Mouse (Mus musculus) embryonic facial prominence, embryonic 15.5 days (tissue): ENCODE measurements around the gene E130114P18Rik. TPM values are rescaled to one million over a fixed set of nuclear protein-coding genes. Genes with fewer than 3 reads are reported as not detected.

Experiments used
- ATAC-seq: fragments of 200-750 bp; cut with Nextera tagmentation; 2 replicates; pipeline ENCODE4 v1.8.0; 2017; ENCODE audit warnings: low read depth, moderate TSS enrichment; ENCODE audit not compliant: insufficient number of reproducible peaks, low FRiP score, low TSS enrichment
- H3K27ac ChIP-seq: fragments of 300-500 bp; sonication (generic); replicated peaks from 2 replicates; pipeline ENCODE4 v1.5.1; 2015; ENCODE audit warnings: mild to moderate bottlenecking, inconsistent platforms
- H3K27me3 ChIP-seq: fragments of 300-500 bp; sonication (generic); 2 replicates; pipeline ENCODE4 v1.6.1; 2015; ENCODE audit warnings: inconsistent platforms
- H3K36me3 ChIP-seq: fragments of 300-500 bp; sonication (generic); 2 replicates; pipeline ENCODE4 v1.6.1; 2015; ENCODE audit warnings: mild to moderate bottlenecking, inconsistent platforms
- H3K4me1 ChIP-seq: fragments of 300-500 bp; sonication (generic); 2 replicates; pipeline ENCODE4 v1.6.1; 2015; ENCODE audit warnings: inconsistent platforms
- H3K4me2 ChIP-seq: fragments of 300-500 bp; sonication (generic); replicated peaks from 2 replicates; pipeline ENCODE4 v1.6.1; 2015; ENCODE audit warnings: mild to moderate bottlenecking, inconsistent platforms
- H3K4me3 ChIP-seq: fragments of 300-500 bp; sonication (generic); replicated peaks from 2 replicates; pipeline ENCODE4 v1.5.1; 2015; ENCODE audit warnings: mild to moderate bottlenecking, inconsistent platforms
- H3K9ac ChIP-seq: fragments of 300-500 bp; sonication (generic); 2 replicates; pipeline ENCODE4 v1.6.1; 2015; ENCODE audit warnings: inconsistent platforms
- H3K9me3 ChIP-seq: fragments of 300-500 bp; sonication (generic); replicated peaks from 2 replicates; pipeline ENCODE4 v1.6.1; 2016; ENCODE audit warnings: inconsistent platforms
- WGBS: fragments of 180-500 bp; shearing (Covaris S2); methylation state at CpG from one replicate; pipeline ENCODE4 v1.1.7; 2015; 5-methylcytosine and 5-hydroxymethylcytosine counted together
- polyA plus RNA-seq: library from polyadenylated mRNA; unstranded; fragments of >200 nt; fragmentation: Nextera tagmentation; extraction: Ambion mirVana; gene quantifications from 2 replicates; pipeline ENCODE4 v1.2.1, GENCODE M21; 2015

The E130114P18Rik gene
- polyA plus RNA-seq, 1 experiment from 2014 or later, result 4.2 TPM

DNA sequence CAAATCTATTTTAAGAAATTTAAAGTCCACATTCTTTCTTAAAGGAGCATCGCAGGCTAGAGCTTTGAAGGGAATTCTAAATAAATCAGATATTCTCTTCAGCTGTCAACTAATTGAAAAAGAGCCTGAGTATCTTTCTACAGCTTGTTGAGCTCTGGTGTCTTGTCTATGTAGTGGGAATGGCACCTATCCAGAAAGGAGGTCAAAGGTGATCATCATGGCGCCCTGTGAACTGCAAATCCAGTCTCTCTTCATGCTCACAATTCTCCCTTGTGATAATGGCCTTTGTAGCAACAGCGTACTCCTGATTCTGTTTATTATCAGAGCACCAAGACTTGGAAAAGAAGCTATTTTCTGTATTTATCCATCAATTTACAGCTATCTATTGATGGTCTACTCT lies 11.8 kb downstream of the E130114P18Rik start:
- H3K27ac ChIP-seq, result no peak overlapping the region
- H3K27me3 ChIP-seq, result no peaks in the 10 kb centered on the region
- no peak overlapping the region for H3K4me3 ChIP-seq
- no peak overlapping the region for H3K9ac ChIP-seq
- no peak for ATAC-seq
- no peak overlapping the region for H3K4me2 ChIP-seq
- no peaks in the 10 kb centered on the region for H3K36me3 ChIP-seq
- no peaks in the 10 kb centered on the region for H3K9me3 ChIP-seq
- WGBS, result 85% methylated on average over 3 of the region's 3 CpGs
- H3K4me1 ChIP-seq, result no peaks in the 10 kb centered on the region

DNA sequence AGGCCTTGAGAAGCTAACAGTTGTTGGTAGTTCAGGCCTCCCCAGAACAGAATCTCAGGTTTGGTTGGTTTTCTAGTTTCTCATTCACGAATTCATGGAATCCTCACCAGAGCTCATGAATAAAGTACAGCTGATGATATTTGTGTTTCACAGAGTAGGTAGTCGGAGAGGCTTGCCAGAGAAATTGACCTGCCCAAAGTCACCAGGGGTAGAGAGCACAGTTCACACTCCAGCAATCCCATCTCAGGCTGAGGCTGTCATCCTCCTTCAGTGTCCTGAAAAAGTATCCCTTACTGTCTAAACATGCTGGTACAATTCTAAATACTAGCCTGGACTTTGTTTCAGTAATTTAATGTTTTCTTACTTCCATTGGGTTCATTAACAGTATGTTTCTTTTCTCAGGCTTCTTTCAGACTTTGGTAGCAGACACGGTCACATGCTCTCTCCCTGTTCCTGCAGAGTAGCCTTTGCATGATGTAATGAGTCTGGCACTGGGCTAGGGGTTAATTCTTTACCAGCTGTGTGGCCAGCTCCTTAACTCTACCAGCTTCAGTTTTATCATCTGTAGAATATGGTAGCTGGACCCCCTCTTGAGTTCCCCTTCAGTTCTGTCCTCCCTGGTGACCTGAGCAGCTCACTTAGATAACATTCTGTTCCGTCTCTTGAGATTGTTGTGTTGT lies 12.4 kb downstream of the E130114P18Rik start:
- H3K9me3 ChIP-seq, result no peaks in the 10 kb centered on the region
- no peak for ATAC-seq
- H3K27me3 ChIP-seq, result no peaks in the 10 kb centered on the region
- no peak overlapping the region for H3K9ac ChIP-seq
- no peaks in the 10 kb centered on the region for H3K4me1 ChIP-seq
- no peak overlapping the region for H3K4me2 ChIP-seq
- WGBS, result 86% methylated on average over 4 of the region's 4 CpGs
- no peak overlapping the region for H3K4me3 ChIP-seq
- H3K36me3 ChIP-seq, result no peaks in the 10 kb centered on the region
- no peak overlapping the region for H3K27ac ChIP-seq

DNA sequence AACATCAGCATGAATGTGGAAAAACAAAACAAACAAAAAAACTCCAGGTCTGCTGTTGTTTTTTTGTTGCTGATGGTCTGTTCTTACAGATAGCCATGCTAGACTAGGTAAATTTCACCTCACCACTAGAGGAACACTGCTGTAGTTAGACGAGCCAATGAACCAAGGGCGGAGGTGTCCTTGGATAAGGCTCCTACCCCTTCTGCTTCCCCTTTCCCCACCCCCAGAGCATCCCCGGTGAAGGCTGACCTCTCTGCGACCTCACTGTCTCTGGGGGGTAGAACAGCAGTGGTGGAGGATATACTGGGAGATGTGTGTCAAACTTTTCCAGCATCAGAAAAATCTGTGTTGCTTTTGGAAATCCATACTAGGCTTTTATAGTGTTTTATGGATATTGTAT lies 13.3 kb downstream of the E130114P18Rik start:
- H3K27ac ChIP-seq, result no peak overlapping the region
- 29% methylated on average over 4 of the region's 4 CpGs for WGBS
- no peaks in the 10 kb centered on the region for H3K27me3 ChIP-seq
- H3K36me3 ChIP-seq, result no peaks in the 10 kb centered on the region
- ATAC-seq, result no peak
- no peaks in the 10 kb centered on the region for H3K9me3 ChIP-seq
- H3K4me2 ChIP-seq, result no peak overlapping the region
- H3K4me1 ChIP-seq, result no peaks in the 10 kb centered on the region
- H3K4me3 ChIP-seq, result no peak overlapping the region
- no peak overlapping the region for H3K9ac ChIP-seq

DNA sequence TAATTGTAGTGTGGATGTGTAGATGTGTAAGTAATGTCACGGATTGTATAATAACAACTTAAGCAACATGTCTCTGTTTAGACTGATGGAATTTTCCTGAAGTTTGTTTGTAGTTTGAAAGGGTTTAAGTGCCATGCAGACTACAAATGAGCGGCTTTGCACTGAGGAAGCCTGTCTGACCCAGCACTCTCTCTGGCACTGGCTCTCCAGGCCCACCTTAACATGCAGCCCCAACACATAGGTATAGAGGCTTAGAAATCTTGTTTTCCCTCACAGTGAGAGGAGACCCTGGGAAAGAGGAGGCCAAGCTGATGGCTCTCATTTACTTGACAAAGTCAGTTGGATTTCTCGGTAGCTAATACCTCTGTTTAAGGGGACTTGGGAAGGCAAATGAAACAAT lies 19.2 kb downstream of the E130114P18Rik start:
- Histone ChIP-seq H3K4me2 (peak overlapping the region; percentile 72), H3K4me3 (peak overlapping the region; percentile 60), H3K36me3 (no peaks in the 10 kb centered on the region), H3K9ac (no peak overlapping the region), H3K27me3 (peaks cover 10% of the 10 kb centered on the region), H3K4me1 (peaks cover 4% of the 10 kb centered on the region; the same call in 1 of the 2 replicates), H3K9me3 (no peaks in the 10 kb centered on the region), H3K27ac (peak overlapping the region; percentile 86; the same call in 1 of the 2 replicates)
- 64% methylated on average over 3 of the region's 3 CpGs for WGBS
- ATAC-seq, result no peak

DNA sequence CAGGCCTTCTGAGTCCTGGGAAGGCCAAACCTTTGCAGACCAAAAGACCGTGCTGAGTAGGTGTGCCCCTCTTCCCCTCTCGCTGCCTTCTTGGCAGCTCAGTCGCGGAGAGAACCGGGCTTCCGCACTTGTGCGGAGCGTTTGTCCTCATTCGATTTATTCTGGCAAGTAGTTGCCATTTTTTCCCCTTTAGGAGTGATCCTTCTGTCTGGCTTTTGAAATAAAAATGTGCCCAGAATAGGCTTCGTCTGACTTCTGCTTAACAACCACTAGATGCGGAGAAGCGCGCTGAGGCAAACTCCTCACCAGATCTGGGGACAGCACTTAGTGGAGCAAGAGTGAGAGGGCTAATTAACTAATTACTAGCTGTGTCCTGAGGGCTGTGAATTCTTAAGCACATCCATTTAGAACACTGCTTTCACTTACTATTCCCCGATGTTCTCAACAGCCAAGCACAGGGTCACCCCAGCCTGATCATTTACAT lies 19.9 kb downstream of the E130114P18Rik start:
- peak; percentile 43; the same call in 1 of the 2 replicates for ATAC-seq
- 2% methylated on average over 14 of the region's 14 CpGs for WGBS
- Histone ChIP-seq H3K27me3 (peaks cover 10% of the 10 kb centered on the region), H3K9ac (peak overlapping the region; percentile 50), H3K27ac (peak overlapping the region; percentile 86), H3K36me3 (no peaks in the 10 kb centered on the region), H3K4me3 (peak overlapping the region; percentile 60), H3K4me1 (peaks cover 4% of the 10 kb centered on the region; the same call in 1 of the 2 replicates), H3K4me2 (peak overlapping the region; percentile 72), H3K9me3 (no peaks in the 10 kb centered on the region)

DNA sequence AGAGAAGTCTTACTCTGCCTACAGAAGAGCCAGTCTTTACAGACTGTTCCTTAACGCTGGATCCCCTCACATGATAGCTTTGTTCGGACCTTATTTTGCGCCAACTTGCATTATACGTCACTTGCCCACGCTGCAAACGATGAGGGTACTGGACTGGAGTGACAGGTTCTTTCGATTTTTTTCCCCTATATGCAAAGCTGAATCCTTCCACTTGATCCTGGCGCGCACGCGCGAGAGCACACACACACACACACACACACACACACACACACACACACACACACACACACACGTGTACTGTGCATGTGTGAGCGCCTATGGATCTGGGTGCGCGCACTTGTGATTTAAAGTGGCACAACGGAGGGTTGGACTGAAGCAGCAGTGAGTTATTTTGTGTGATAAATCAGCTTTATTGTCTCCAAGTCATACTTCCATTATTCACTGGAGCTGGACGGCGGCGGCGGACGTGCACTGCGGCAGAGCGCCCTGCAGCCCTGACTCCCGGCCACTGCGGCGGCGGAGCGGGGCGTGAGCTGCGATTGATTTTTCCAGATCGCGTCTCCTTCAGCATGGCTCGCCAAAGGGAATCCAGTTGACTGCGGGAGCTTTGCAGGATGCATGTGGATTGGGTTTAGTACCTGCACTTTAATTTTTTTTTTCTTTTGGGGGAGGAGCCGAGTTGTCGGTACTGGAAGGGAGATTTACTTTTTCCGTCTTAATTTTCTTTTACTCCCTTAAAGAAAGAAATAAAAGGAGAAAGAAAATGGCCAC lies 20.5 kb downstream of the E130114P18Rik start:
- Histone ChIP-seq H3K9ac (peak overlapping the region; percentile 50), H3K27me3 (peaks cover 10% of the 10 kb centered on the region), H3K4me2 (peak overlapping the region; percentile 72), H3K9me3 (no peaks in the 10 kb centered on the region), H3K4me3 (peak overlapping the region; percentile 60), H3K27ac (peak overlapping the region; percentile 86), H3K36me3 (no peaks in the 10 kb centered on the region), H3K4me1 (peaks cover 8% of the 10 kb centered on the region; the same call in 1 of the 2 replicates)
- peak; percentile 81 for ATAC-seq
- under 1% methylated on average over 38 of the region's 38 CpGs for WGBS

DNA sequence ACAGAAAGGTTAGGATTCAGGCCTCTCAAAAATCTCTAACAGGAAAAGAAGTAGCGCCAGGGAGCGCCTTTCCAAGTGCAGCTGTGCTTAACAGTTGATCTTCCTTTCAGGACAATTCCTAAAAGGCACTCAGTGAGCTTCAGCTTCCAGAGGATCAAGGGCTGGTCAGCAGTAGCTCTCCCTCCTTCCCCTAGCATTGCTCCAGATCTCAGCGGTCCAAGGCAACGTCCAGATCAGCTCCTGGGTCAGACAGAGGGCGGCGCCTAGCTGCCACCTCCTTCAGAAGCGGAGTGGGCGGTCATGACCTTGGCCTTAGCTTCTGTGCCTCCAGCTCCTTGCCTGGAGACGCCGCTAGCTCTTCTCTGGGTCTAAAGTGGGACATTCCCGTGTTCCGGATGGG lies 23.6 kb downstream of the E130114P18Rik start:
- WGBS, result 44% methylated on average over 12 of the region's 12 CpGs
- peaks cover 26% of the 10 kb centered on the region for H3K4me1 ChIP-seq
- ATAC-seq, result no peak
- no peaks in the 10 kb centered on the region for H3K9me3 ChIP-seq
- no peak overlapping the region for H3K4me2 ChIP-seq
- H3K9ac ChIP-seq, result no peak overlapping the region
- no peak overlapping the region for H3K27ac ChIP-seq
- no peak overlapping the region for H3K4me3 ChIP-seq
- H3K27me3 ChIP-seq, result peaks cover 10% of the 10 kb centered on the region
- no peaks in the 10 kb centered on the region for H3K36me3 ChIP-seq

DNA sequence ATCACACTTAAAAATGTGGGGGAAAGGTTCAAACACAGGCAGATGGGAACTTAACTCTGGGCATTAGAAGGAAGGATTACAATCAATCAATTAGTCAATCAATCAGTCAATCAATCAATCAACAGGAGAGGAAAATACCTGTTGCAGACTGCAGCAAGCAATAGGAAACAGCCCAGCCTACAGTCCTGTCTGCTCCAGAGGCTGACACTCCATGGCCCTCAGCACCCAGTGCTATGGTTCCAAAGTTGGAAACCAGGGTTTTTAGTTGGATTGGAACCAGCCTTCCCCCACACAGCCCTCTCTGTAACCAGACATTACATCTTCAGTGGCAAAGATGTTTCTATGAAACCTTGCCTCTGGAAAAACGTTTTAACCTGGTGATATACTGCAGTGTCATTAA lies 24.4 kb downstream of the E130114P18Rik start:
- H3K4me1 ChIP-seq, result peaks cover 26% of the 10 kb centered on the region
- 33% methylated on average over 1 of the region's 1 CpGs for WGBS
- no peaks in the 10 kb centered on the region for H3K9me3 ChIP-seq
- no peak for ATAC-seq
- H3K27ac ChIP-seq, result no peak overlapping the region
- H3K27me3 ChIP-seq, result peaks cover 10% of the 10 kb centered on the region
- H3K4me3 ChIP-seq, result no peak overlapping the region
- no peak overlapping the region for H3K9ac ChIP-seq
- no peak overlapping the region for H3K4me2 ChIP-seq
- no peaks in the 10 kb centered on the region for H3K36me3 ChIP-seq

DNA sequence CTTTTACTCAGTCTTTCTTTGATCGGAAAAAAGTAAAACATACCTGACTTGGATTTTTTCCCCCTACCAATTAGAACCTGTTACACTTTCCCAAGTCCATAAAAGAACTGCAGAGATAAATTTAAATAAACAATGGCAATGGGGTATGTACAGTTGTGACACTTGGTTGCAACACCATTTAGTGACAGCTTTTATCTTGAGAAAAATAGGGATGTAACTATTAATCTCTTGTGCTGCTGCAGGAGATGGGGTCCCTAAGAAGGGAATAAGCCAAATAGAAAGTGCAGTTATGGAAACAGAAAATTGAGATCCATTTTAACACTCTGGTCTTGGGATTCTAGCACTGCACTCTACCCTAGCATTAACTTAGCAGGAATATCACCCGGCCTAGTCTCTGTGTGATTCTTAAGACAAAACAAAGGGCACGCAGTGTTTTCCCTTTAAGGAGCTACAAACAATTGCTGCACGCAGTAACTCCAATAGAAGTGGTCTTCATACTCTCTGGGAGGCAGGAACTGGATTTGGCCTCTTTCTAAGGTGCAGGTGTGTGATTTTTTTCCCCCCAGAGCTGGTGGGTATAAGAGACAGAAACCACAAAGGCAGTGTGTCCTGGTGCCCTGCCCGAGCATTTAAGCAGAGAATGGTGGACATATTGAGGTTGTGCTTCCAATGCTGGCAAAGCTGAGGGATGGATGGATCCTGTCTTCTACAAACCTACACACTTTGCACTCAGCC lies 25.4 kb downstream of the E130114P18Rik start:
- Histone ChIP-seq H3K9ac (peak overlapping the region; percentile 47; the same call in 1 of the 2 replicates), H3K9me3 (no peaks in the 10 kb centered on the region), H3K27ac (peak overlapping the region; percentile 84), H3K4me1 (peaks cover 26% of the 10 kb centered on the region), H3K27me3 (peaks cover 10% of the 10 kb centered on the region), H3K36me3 (no peaks in the 10 kb centered on the region), H3K4me3 (peak overlapping the region; percentile 49), H3K4me2 (peak overlapping the region; percentile 92)
- no peak for ATAC-seq
- 45% methylated on average over 5 of the region's 5 CpGs for WGBS

DNA sequence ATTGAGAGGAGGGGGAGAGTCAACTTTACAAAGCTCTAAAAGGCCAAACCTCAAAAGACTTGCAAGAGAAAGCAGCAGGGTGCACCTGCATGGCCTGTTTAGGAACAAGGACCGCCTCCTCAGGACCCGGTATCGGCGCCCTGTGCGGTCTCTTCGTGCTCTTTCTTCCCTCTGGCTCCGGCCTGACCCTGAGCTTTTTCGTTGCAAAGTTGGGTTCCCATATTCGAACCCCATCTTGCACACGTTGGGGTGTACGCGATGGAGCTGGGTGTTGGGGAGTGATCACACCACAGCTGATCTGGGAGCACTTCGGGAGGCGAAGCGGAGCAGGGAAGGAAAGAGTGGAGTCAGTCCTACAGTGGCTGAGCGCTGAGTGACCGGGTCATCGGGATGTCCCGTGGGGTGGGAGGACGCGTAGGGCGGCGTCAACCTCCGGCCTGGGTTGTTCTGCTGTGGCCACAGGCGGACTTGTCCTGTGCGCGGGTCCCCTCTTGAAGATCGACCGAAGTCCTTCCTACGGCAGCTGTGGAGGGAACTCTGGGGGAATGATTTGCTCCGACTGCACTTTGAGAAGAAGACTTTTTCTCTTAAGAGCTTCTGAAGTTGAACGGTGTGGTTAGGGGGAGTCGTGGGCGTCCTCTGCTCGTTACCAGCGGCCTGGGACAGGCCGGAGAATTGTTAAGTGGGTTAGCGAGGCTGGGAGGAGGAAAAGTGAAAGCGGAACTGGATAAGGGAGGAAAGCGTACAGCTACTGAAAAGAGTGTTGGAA lies 26.2 kb downstream of the E130114P18Rik start:
- H3K9me3 ChIP-seq, result no peaks in the 10 kb centered on the region
- peak overlapping the region; percentile 49 for H3K4me3 ChIP-seq
- H3K27me3 ChIP-seq, result peaks cover 10% of the 10 kb centered on the region
- no peaks in the 10 kb centered on the region for H3K36me3 ChIP-seq
- peak overlapping the region; percentile 92 for H3K4me2 ChIP-seq
- peaks cover 26% of the 10 kb centered on the region for H3K4me1 ChIP-seq
- peak overlapping the region; percentile 84 for H3K27ac ChIP-seq
- peak; percentile 40 for ATAC-seq
- WGBS, result 3% methylated on average over 40 of the region's 40 CpGs
- H3K9ac ChIP-seq, result peak overlapping the region; percentile 47
